13 mouse cellular contexts compared by ENCODE assay signal in genomic region chr14:78059878-78060608, GRCm38 (mm10). TPM values are rescaled to one million over a fixed set of nuclear protein-coding genes. Genes with fewer than 3 reads are reported as not detected.
DNase-seq lines count a peak whose midpoint lies in the region; ATAC-seq and TF ChIP-seq lines count a peak whose summit lies in the region.
"Had no signal": no experiment of that assay in that cellular context is flagged by ENCODE, and none has a peak within 500 bp of the region (broad histone marks: within the 10 kb centered on the region; RNA-seq: fewer than 3 reads in every experiment).

No protein-coding gene starts in this region.

- no peak overlapping the region for H3K27ac ChIP-seq in kidney, postnatal 0 days
- H3K27ac ChIP-seq in embryonic facial prominence, embryonic 14.5 days (replicated peaks; ENCODE audit: low read depth, low read length) = no peak overlapping the region
- no peak overlapping the region for H3K27ac ChIP-seq in limb, embryonic 14.5 days (replicated peaks; ENCODE audit: low read depth, low read length)
- H3K27ac ChIP-seq: heart, adult 2 months; liver, embryonic 15.5 days; stomach, embryonic 15.5 days had no signal

- no peak overlapping the region for H3K9ac ChIP-seq in kidney, postnatal 0 days (ENCODE audit: low read depth, low read length)
- no peak overlapping the region for H3K9ac ChIP-seq in embryonic facial prominence, embryonic 14.5 days (ENCODE audit: low read depth, low read length)
- no peak overlapping the region for H3K9ac ChIP-seq in limb, embryonic 14.5 days (ENCODE audit: low read depth, low read length, severe bottlenecking)
- H3K9ac ChIP-seq: forebrain, postnatal 0 days; liver, embryonic 15.5 days; stomach, embryonic 15.5 days had no signal

- no peak for TF ChIP-seq POLR2A in limb, embryonic 14.5 days (IDR thresholded peaks at IDR 0.05; ENCODE audit: borderline replicate concordance, extremely low read depth, insufficient read depth, insufficient read length)

- 23% methylated on average over 9 of the region's 9 CpGs for WGBS in kidney, postnatal 0 days
- 28% methylated on average over 9 of the region's 9 CpGs for WGBS in embryonic facial prominence, embryonic 14.5 days
- 20% methylated on average over 9 of the region's 9 CpGs for WGBS in limb, embryonic 14.5 days

- DNase-seq in kidney, postnatal 0 days (ENCODE audit: low spot score) = peak; percentile 22
- DNase-seq in kidney, postnatal 25 days = no peak
- DNase-seq in embryonic facial prominence, embryonic 14.5 days (ENCODE audit: low spot score) = peak; percentile 77
- peak; percentile 18 for DNase-seq in limb, embryonic 14.5 days (ENCODE audit: low spot score)
- peak; percentile 71 for DNase-seq in retina, postnatal 1 day
- DNase-seq in lung, postnatal 4 days = no peak
- DNase-seq in urinary bladder, postnatal 4 days (ENCODE audit: low spot score in 2 of 2) = no peak
- DNase-seq: forebrain, postnatal 0 days; heart, adult 2 months; layer of hippocampus, adult 9-11 months had no signal

- H3K4me2 ChIP-seq in kidney, postnatal 0 days (ENCODE audit: low read length) = 0 out of 2 replicates have a peak overlapping the region, but pooled peaks have one; percentile 32
- H3K4me2 ChIP-seq in embryonic facial prominence, embryonic 14.5 days (ENCODE audit: low read depth, low read length) = peak overlapping the region; percentile 33
- peak overlapping the region; percentile 27; the same call in 1 of the 2 replicates for H3K4me2 ChIP-seq in limb, embryonic 14.5 days (replicated peaks; ENCODE audit: low read depth, low read length, severe bottlenecking)
- H3K4me2 ChIP-seq: liver, embryonic 15.5 days; stomach, embryonic 15.5 days had no signal

- H3K36me3 ChIP-seq in kidney, postnatal 0 days (ENCODE audit: insufficient read depth, low read length) = no peaks in the 10 kb centered on the region
- no peaks in the 10 kb centered on the region for H3K36me3 ChIP-seq in embryonic facial prominence, embryonic 14.5 days (ENCODE audit: control insufficient read depth, insufficient read depth, low read length)
- H3K36me3 ChIP-seq in limb, embryonic 14.5 days (ENCODE audit: control insufficient read depth, insufficient read depth, low read length) = no peaks in the 10 kb centered on the region
- H3K36me3 ChIP-seq: liver, embryonic 15.5 days; stomach, embryonic 15.5 days had no signal

- no peak overlapping the region for H3K4me3 ChIP-seq in kidney, postnatal 0 days (replicated peaks; ENCODE audit: low read depth, low read length)
- H3K4me3 ChIP-seq in embryonic facial prominence, embryonic 14.5 days (ENCODE audit: low read depth, low read length) = no peak overlapping the region; the same call in 1 of the 2 replicates
- no peak overlapping the region for H3K4me3 ChIP-seq in limb, embryonic 14.5 days (replicated peaks; ENCODE audit: low read length)
- H3K4me3 ChIP-seq: heart, adult 2 months; liver, embryonic 15.5 days; stomach, embryonic 15.5 days had no signal

- no peaks in the 10 kb centered on the region for H3K9me3 ChIP-seq in kidney, postnatal 0 days (replicated peaks; ENCODE audit: low read length)
- no peaks in the 10 kb centered on the region for H3K9me3 ChIP-seq in embryonic facial prominence, embryonic 14.5 days (ENCODE audit: control insufficient read depth, low read length)
- H3K9me3 ChIP-seq in limb, embryonic 14.5 days (ENCODE audit: control insufficient read depth, low read length) = no peaks in the 10 kb centered on the region
- H3K9me3 ChIP-seq: liver, embryonic 15.5 days; stomach, embryonic 15.5 days had no signal

- no peak for ATAC-seq in kidney, postnatal 0 days (replicated peaks; ENCODE audit: low FRiP score, low read depth)
- peak; percentile 89 for ATAC-seq in embryonic facial prominence, embryonic 14.5 days (ENCODE audit: low read depth)
- ATAC-seq in limb, embryonic 14.5 days (ENCODE audit: low FRiP score, low read depth) = no peak
- ATAC-seq in inflammation-experienced regulatory T-cells, adult 6 months = no peak
- ATAC-seq: forebrain, postnatal 0 days had no signal

- no peaks in the 10 kb centered on the region for H3K4me1 ChIP-seq in kidney, postnatal 0 days (replicated peaks; ENCODE audit: insufficient read depth, low read length)
- peaks cover 5% of the 10 kb centered on the region; the same call in 1 of the 2 replicates for H3K4me1 ChIP-seq in embryonic facial prominence, embryonic 14.5 days (ENCODE audit: control insufficient read depth, insufficient read depth, low read length)
- H3K4me1 ChIP-seq in limb, embryonic 14.5 days (ENCODE audit: control insufficient read depth, insufficient read depth, low read length) = peaks cover 5% of the 10 kb centered on the region; the same call in 1 of the 2 replicates
- H3K4me1 ChIP-seq: liver, embryonic 15.5 days; stomach, embryonic 15.5 days had no signal

- H3K27me3 ChIP-seq in kidney, postnatal 0 days (ENCODE audit: insufficient read depth, low read length) = no peaks in the 10 kb centered on the region
- H3K27me3 ChIP-seq in embryonic facial prominence, embryonic 14.5 days (replicated peaks; ENCODE audit: control insufficient read depth, insufficient read depth, low read length) = no peaks in the 10 kb centered on the region
- no peaks in the 10 kb centered on the region for H3K27me3 ChIP-seq in limb, embryonic 14.5 days (ENCODE audit: control insufficient read depth, insufficient read depth, low read length)
- H3K27me3 ChIP-seq: liver, embryonic 15.5 days; stomach, embryonic 15.5 days had no signal

- TF ChIP-seq CTCF in kidney, postnatal 0 days (IDR thresholded peaks at IDR 0.05; ENCODE audit: low read depth) = no peak

RNA-seq across cellular contexts. Expression of gene Fam216b, which starts 28.8 kb away (rescaled TPM):
- polyA plus RNA-seq in kidney, postnatal 0 days (2015; fragmentation: Nextera tagmentation; extraction: Ambion mirVana) = not detected in 2 replicates
- polyA plus RNA-seq in embryonic facial prominence, embryonic 14.5 days (2014; fragmentation: Nextera tagmentation; extraction: Ambion mirVana) = 0.90 TPM in 1 of 2 replicates, not detected in the other
- 0.10 TPM in 1 of 2 replicates, not detected in the other for polyA plus RNA-seq in limb, embryonic 14.5 days (2012; rRNA removed)
- polyA plus RNA-seq in limb, embryonic 14.5 days (2014; fragmentation: Nextera tagmentation; extraction: Ambion mirVana) = 0.26 TPM in 1 of 2 replicates, not detected in the other
- polyA plus RNA-seq in inflammation-experienced regulatory T-cells, adult 6 months (2017; shearing (Covaris generic)) = not detected
- polyA plus RNA-seq: liver, embryonic 15.5 days; stomach, embryonic 15.5 days had no signal

Comparison
In these comparisons a context has a peak if more than half of its experiments do, and no peak if none do; other contexts are left out.
1. DNase-seq: peak in kidney, postnatal 0 days (single experiment), embryonic facial prominence, embryonic 14.5 days (single experiment), limb, embryonic 14.5 days (single experiment) and retina, postnatal 1 day (single experiment); none in kidney, postnatal 25 days (0 of 2), lung, postnatal 4 days (0 of 2) and urinary bladder, postnatal 4 days (0 of 2).
2. Peak in every context shown above with its lines, with median percentiles within 50 percentile points of each other: H3K4me2 ChIP-seq.